In the genomic region with DNA sequence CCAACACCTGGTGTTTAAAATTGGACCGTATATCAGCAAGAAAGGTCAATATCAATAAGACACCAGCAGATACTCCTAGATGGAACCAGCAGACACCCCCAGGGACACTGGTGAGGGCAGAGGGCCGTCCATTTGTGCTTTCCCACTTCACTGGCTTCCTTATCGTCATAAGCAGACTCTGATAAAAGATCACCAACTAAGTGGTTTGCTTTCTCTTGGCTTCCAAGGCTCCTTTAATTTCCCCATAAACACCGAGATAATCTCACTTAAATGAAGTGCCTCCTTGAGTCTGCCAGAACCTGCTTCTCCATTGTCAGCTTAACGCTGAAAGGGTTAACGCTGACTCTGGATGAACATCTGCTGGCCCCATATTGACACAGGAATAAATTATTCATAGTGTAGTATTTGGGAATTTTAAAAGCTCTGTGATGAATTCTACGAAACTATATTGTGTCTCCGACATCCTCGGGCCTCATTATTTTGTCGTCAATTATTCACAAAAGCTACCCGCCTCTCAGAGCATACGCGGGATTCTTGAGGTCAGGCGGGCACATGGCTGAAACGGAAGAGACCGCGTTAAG, we compare ENCODE assay signal across 8 mouse cellular contexts.
DNase-seq lines count a peak whose midpoint lies in the region; ATAC-seq lines count a peak whose summit lies in the region.

No protein-coding gene starts in this region.

- H3K27me3 ChIP-seq in hindbrain, embryonic 12.5 days = no peaks in the 10 kb centered on the region
- H3K27me3 ChIP-seq in midbrain, embryonic 14.5 days (ENCODE audit: control insufficient read depth, insufficient read depth, low read length) = no peaks in the 10 kb centered on the region

- DNase-seq in embryo, embryonic 10.5 days (ENCODE audit: low spot score) = peak; percentile 51
- DNase-seq in embryo, embryonic 10 days (ENCODE audit: low spot score) = no peak
- DNase-seq in Muller cell, postnatal 12 days (ENCODE audit: inconsistent ontology term) = peak; percentile 59
- DNase-seq in midbrain, embryonic 14.5 days = peak; percentile 76
- no peak for DNase-seq in heart, adult 9 months (ENCODE audit: low spot score in 2 of 2)
- DNase-seq in thymus, postnatal 4 days = no peak

- no peak overlapping the region; the same call in 1 of the 2 replicates for H3K9ac ChIP-seq in hindbrain, embryonic 12.5 days
- no peak overlapping the region; the same call in 1 of the 2 replicates for H3K9ac ChIP-seq in midbrain, embryonic 14.5 days (replicated peaks; ENCODE audit: low read length)

- no peaks in the 10 kb centered on the region for H3K9me3 ChIP-seq in hindbrain, embryonic 12.5 days (replicated peaks)
- H3K9me3 ChIP-seq in midbrain, embryonic 14.5 days (ENCODE audit: control insufficient read depth, low read length) = no peaks in the 10 kb centered on the region

- H3K4me3 ChIP-seq in hindbrain, embryonic 12.5 days = no peak overlapping the region
- H3K4me3 ChIP-seq in midbrain, embryonic 14.5 days (replicated peaks; ENCODE audit: low read depth, low read length) = 0 out of 2 replicates have a peak overlapping the region, but pooled peaks have one; percentile 8

- no peak for ATAC-seq in hindbrain, embryonic 12.5 days (ENCODE audit: low FRiP score)
- peak; percentile 25; the same call in 1 of the 2 replicates for ATAC-seq in midbrain, embryonic 14.5 days (ENCODE audit: low FRiP score, low TSS enrichment)
- no peak for ATAC-seq in erythroid progenitor cell, adult 5-6 weeks (replicated peaks; ENCODE audit: low FRiP score, poor library complexity, severe bottlenecking)

- H3K4me1 ChIP-seq in hindbrain, embryonic 12.5 days = peaks cover 61% of the 10 kb centered on the region
- peaks cover 54% of the 10 kb centered on the region for H3K4me1 ChIP-seq in midbrain, embryonic 14.5 days (ENCODE audit: control insufficient read depth, insufficient read depth, low read length)

- no peaks in the 10 kb centered on the region for H3K36me3 ChIP-seq in hindbrain, embryonic 12.5 days
- no peaks in the 10 kb centered on the region for H3K36me3 ChIP-seq in midbrain, embryonic 14.5 days (ENCODE audit: control insufficient read depth, insufficient read depth, low read length)

- peak overlapping the region; percentile 39 for H3K4me2 ChIP-seq in hindbrain, embryonic 12.5 days (replicated peaks)
- H3K4me2 ChIP-seq in midbrain, embryonic 14.5 days (ENCODE audit: low read length) = peak overlapping the region; percentile 47

- peak overlapping the region; percentile 78 for H3K27ac ChIP-seq in hindbrain, embryonic 12.5 days
- peak overlapping the region; percentile 84 for H3K27ac ChIP-seq in midbrain, embryonic 14.5 days (replicated peaks; ENCODE audit: low read depth, low read length)

- WGBS in hindbrain, embryonic 12.5 days = 29% methylated on average over 17 of the region's 17 CpGs
- 11% methylated on average over 17 of the region's 17 CpGs for WGBS in midbrain, embryonic 14.5 days

Comparison
In these comparisons a context has a peak if more than half of its experiments do, and no peak if none do; other contexts are left out.
1. DNase-seq: peak in embryo, embryonic 10.5 days (single experiment), Muller cell, postnatal 12 days (single experiment) and midbrain, embryonic 14.5 days (single experiment); none in embryo, embryonic 10 days (single experiment), heart, adult 9 months (0 of 2) and thymus, postnatal 4 days (single experiment).